Mouse (Mus musculus) liver, embryonic 13.5 days (tissue): ENCODE results near the gene Tbxas1. TPM values are rescaled to one million over a fixed set of nuclear protein-coding genes. Genes with fewer than 3 reads are reported as not detected.

Experiments
- ATAC-seq: fragments of 200-750 bp; cut with Nextera tagmentation; 2 replicates; pipeline ENCODE4 v1.8.0; 2017; ENCODE audit warnings: low read depth, mild to moderate bottlenecking, moderate number of reproducible peaks, moderate library complexity
- DNase-seq: peaks from one replicate; pipeline ENCODE4 v3.0.0; 2022
- H3K27ac ChIP-seq: fragments of 300-500 bp; sonication (generic); 2 replicates; pipeline ENCODE4 v1.5.1; 2015; ENCODE audit warnings: moderate library complexity, mild to moderate bottlenecking, inconsistent platforms
- H3K27me3 ChIP-seq: fragments of 300-500 bp; sonication (generic); 2 replicates; pipeline ENCODE4 v1.6.1; 2015; ENCODE audit warnings: mild to moderate bottlenecking, inconsistent platforms
- H3K36me3 ChIP-seq: fragments of 300-500 bp; sonication (generic); 2 replicates; pipeline ENCODE4 v1.6.1; 2015; ENCODE audit warnings: mild to moderate bottlenecking, inconsistent platforms
- H3K4me1 ChIP-seq: fragments of 300-500 bp; sonication (generic); replicated peaks from 2 replicates; pipeline ENCODE4 v1.6.1; 2015; ENCODE audit warnings: inconsistent platforms
- H3K4me2 ChIP-seq: fragments of 300-500 bp; sonication (generic); 2 replicates; pipeline ENCODE4 v1.6.1; 2015; ENCODE audit warnings: inconsistent platforms, mild to moderate bottlenecking, moderate library complexity
- H3K4me3 ChIP-seq: fragments of 300-500 bp; sonication (generic); replicated peaks from 2 replicates; pipeline ENCODE4 v1.5.1; 2015; ENCODE audit warnings: mild to moderate bottlenecking, inconsistent platforms
- H3K9ac ChIP-seq: fragments of 300-500 bp; sonication (generic); 2 replicates; pipeline ENCODE4 v1.6.1; 2015; ENCODE audit warnings: mild to moderate bottlenecking, inconsistent platforms
- H3K9me3 ChIP-seq: fragments of 300-500 bp; sonication (generic); replicated peaks from 2 replicates; pipeline ENCODE4 v1.6.1; 2016; ENCODE audit warnings: inconsistent platforms
- WGBS: fragments of 180-500 bp; shearing (Covaris S2); methylation state at CpG from one replicate; pipeline ENCODE4 v1.1.7; 2015; ENCODE audit not compliant: insufficient replicate concordance; 5-methylcytosine and 5-hydroxymethylcytosine counted together
- polyA plus RNA-seq: library from polyadenylated mRNA; unstranded; fragments of >200 nt; fragmentation: Nextera tagmentation; extraction: Ambion mirVana; gene quantifications from 2 replicates; pipeline ENCODE4 v1.2.1, GENCODE M21; 2015

The Tbxas1 gene
- polyA plus RNA-seq, 1 experiment from 2014 or later = 11.4 TPM

GRCm38 (mm10) chr6:39115438-39115837 is 240.2 kb downstream of the Tbxas1 start:
- peak overlapping the region; percentile 8; the same call in 1 of the 2 replicates for H3K4me2 ChIP-seq
- peaks cover 62% of the 10 kb centered on the region for H3K27me3 ChIP-seq
- DNase-seq (no peak), ATAC-seq (no peak)
- no peak overlapping the region for H3K9ac ChIP-seq
- H3K9me3 ChIP-seq = peaks cover 6% of the 10 kb centered on the region; the same call in 1 of the 2 replicates
- peaks cover 25% of the 10 kb centered on the region for H3K4me1 ChIP-seq
- H3K4me3 ChIP-seq = no peak overlapping the region
- no peaks in the 10 kb centered on the region for H3K36me3 ChIP-seq
- H3K27ac ChIP-seq = no peak overlapping the region
- WGBS = 57% methylated on average over 1 of the region's 1 CpGs

GRCm38 (mm10) chr6:39117584-39118455 is 242.6 kb downstream of the Tbxas1 start, which contains the start of gene Parp12:
TSS of gene Parp12 (minus strand) at chr6:39118349.
- peak; percentile 84 for ATAC-seq
- DNase-seq = peak; percentile 51
- Histone ChIP-seq H3K27me3 (peaks cover 75% of the 10 kb centered on the region), H3K4me2 (peak within 1 kb of the TSS; percentile 84), H3K4me3 (peak within 1 kb of the TSS; percentile 85), H3K27ac (peak within 1 kb of the TSS; percentile 9; the same call in 1 of the 2 replicates), H3K36me3 (no peaks in the 10 kb centered on the region), H3K4me1 (peaks cover 25% of the 10 kb centered on the region), H3K9me3 (peaks cover 6% of the 10 kb centered on the region; the same call in 1 of the 2 replicates), H3K9ac (peak within 1 kb of the TSS; percentile 78)
- WGBS = 1% methylated on average over 101 of the region's 101 CpGs

- no peak for DNase-seq
- Histone ChIP-seq H3K9me3 (peaks cover 6% of the 10 kb centered on the region; the same call in 1 of the 2 replicates), H3K9ac (peak overlapping the region; percentile 78), H3K4me1 (peaks cover 25% of the 10 kb centered on the region), H3K27me3 (peaks cover 79% of the 10 kb centered on the region), H3K4me3 (peak overlapping the region; percentile 85), H3K27ac (no peak overlapping the region), H3K4me2 (peak overlapping the region; percentile 84), H3K36me3 (no peaks in the 10 kb centered on the region)
- WGBS = 7% methylated on average over 49 of the region's 49 CpGs
- ATAC-seq = no peak; the same call in 1 of the 2 replicates
Observed at GRCm38 (mm10) chr6:39118456-39118881, 243.3 kb downstream of the Tbxas1 start.

GRCm38 (mm10) chr6:39120685-39121084 is 245.5 kb downstream of the Tbxas1 start:
- no peak overlapping the region for H3K9ac ChIP-seq
- peaks cover 6% of the 10 kb centered on the region; the same call in 1 of the 2 replicates for H3K9me3 ChIP-seq
- no peak overlapping the region for H3K4me3 ChIP-seq
- no peaks in the 10 kb centered on the region for H3K36me3 ChIP-seq
- peaks cover 64% of the 10 kb centered on the region for H3K27me3 ChIP-seq
- ATAC-seq (no peak), DNase-seq (no peak)
- 46% methylated on average over 3 of the region's 3 CpGs for WGBS
- peaks cover 25% of the 10 kb centered on the region for H3K4me1 ChIP-seq
- H3K4me2 ChIP-seq = no peak overlapping the region
- H3K27ac ChIP-seq = no peak overlapping the region

GRCm38 (mm10) chr6:39124719-39125118 is 249.5 kb downstream of the Tbxas1 start:
- H3K9ac ChIP-seq = no peak overlapping the region
- H3K9me3 ChIP-seq = no peaks in the 10 kb centered on the region
- no peaks in the 10 kb centered on the region for H3K4me1 ChIP-seq
- DNase-seq (no peak), ATAC-seq (no peak)
- no peak overlapping the region for H3K4me2 ChIP-seq
- no peak overlapping the region for H3K27ac ChIP-seq
- no peaks in the 10 kb centered on the region for H3K36me3 ChIP-seq
- peaks cover 24% of the 10 kb centered on the region for H3K27me3 ChIP-seq
- no peak overlapping the region for H3K4me3 ChIP-seq

- WGBS = 46% methylated on average over 4 of the region's 4 CpGs
- Histone ChIP-seq H3K9ac (no peak overlapping the region), H3K4me1 (no peaks in the 10 kb centered on the region), H3K9me3 (no peaks in the 10 kb centered on the region), H3K36me3 (peaks cover 17% of the 10 kb centered on the region), H3K4me3 (no peak overlapping the region), H3K27ac (no peak overlapping the region), H3K4me2 (no peak overlapping the region), H3K27me3 (no peaks in the 10 kb centered on the region)
- no peak for ATAC-seq
- DNase-seq = no peak
Observed at GRCm38 (mm10) chr6:39131480-39131879, 256.3 kb downstream of the Tbxas1 start.

GRCm38 (mm10) chr6:39132556-39132955 is 257.4 kb downstream of the Tbxas1 start:
- no peaks in the 10 kb centered on the region for H3K9me3 ChIP-seq
- no peaks in the 10 kb centered on the region for H3K27me3 ChIP-seq
- no peaks in the 10 kb centered on the region for H3K4me1 ChIP-seq
- peaks cover 17% of the 10 kb centered on the region for H3K36me3 ChIP-seq
- ATAC-seq (no peak), DNase-seq (no peak)
- no peak overlapping the region for H3K27ac ChIP-seq
- H3K4me3 ChIP-seq = no peak overlapping the region
- H3K4me2 ChIP-seq = no peak overlapping the region
- WGBS = 74% methylated on average over 5 of the region's 5 CpGs
- H3K9ac ChIP-seq = no peak overlapping the region

Other genes with a start within 250 kb of the Tbxas1 start
- gene Klrg2, start 238.2 kb upstream of the Tbxas1 start, polyA plus RNA-seq = 0.07 TPM in 1 of 2 replicates, not detected in the other
- gene Clec2l, start 212.3 kb upstream of the Tbxas1 start, polyA plus RNA-seq = 0.09 TPM in 1 of 2 replicates, not detected in the other
- 20.1 and 20.4 TPM in 2 replicates for gene Hipk2, start 761 bp downstream of the Tbxas1 start, polyA plus RNA-seq
- gene Parp12, start 242.9 kb downstream of the Tbxas1 start, polyA plus RNA-seq = 3.4 and 3.8 TPM in 2 replicates